Mouse (Mus musculus) embryo, embryonic 11.5 days (tissue): ENCODE results near the gene Gfm1.

Experiments
- DNase-seq: peaks from one replicate; pipeline ENCODE4 v3.0.0-alpha.2; 2012; ENCODE audit warnings: low read depth, low spot score

The Gfm1 gene

GRCm38 (mm10) chr3:67496310-67496709 is 66.4 kb downstream of the Gfm1 start:
- DNase-seq = no peak

- no peak for DNase-seq
Observed at GRCm38 (mm10) chr3:67497998-67498397, 68.1 kb downstream of the Gfm1 start.

- DNase-seq = no peak
Observed at GRCm38 (mm10) chr3:67498773-67499405, 69.0 kb downstream of the Gfm1 start.

- DNase-seq = no peak
Observed at GRCm38 (mm10) chr3:67499406-67499791, 69.5 kb downstream of the Gfm1 start.

GRCm38 (mm10) chr3:67503878-67504277 is 74.0 kb downstream of the Gfm1 start:
- DNase-seq = no peak

GRCm38 (mm10) chr3:67505286-67505685 is 75.4 kb downstream of the Gfm1 start:
- no peak for DNase-seq

- DNase-seq = no peak
Observed at GRCm38 (mm10) chr3:67508216-67508892, 78.5 kb downstream of the Gfm1 start.

GRCm38 (mm10) chr3:67512807-67513206 is 82.9 kb downstream of the Gfm1 start:
- peak; percentile 67 for DNase-seq

GRCm38 (mm10) chr3:67514801-67515273 is 84.9 kb downstream of the Gfm1 start:
- no peak for DNase-seq

GRCm38 (mm10) chr3:67515274-67515801 is 85.4 kb downstream of the Gfm1 start, which contains the start of gene Rarres1:
Gene Rarres1 (minus strand): TSS chr3:67515523.
- DNase-seq = no peak

- no peak for DNase-seq
Observed at GRCm38 (mm10) chr3:67520568-67521143, 90.8 kb downstream of the Gfm1 start.

- no peak for DNase-seq
Observed at GRCm38 (mm10) chr3:67522709-67523108, 92.8 kb downstream of the Gfm1 start.

- DNase-seq = no peak
Observed at GRCm38 (mm10) chr3:67524768-67525167, 94.9 kb downstream of the Gfm1 start.
